In genomic region chr5:81021006-81021320, GRCm38 (mm10) we compare ENCODE assay signal across 8 mouse cellular contexts. TPM values are rescaled to one million over a fixed set of nuclear protein-coding genes. Genes with fewer than 3 reads are reported as not detected.
A peak's percentile ranks its signal among the peaks of the same experiment; 100 is the strongest.
DNase-seq lines count a peak whose midpoint lies in the region; ATAC-seq and TF ChIP-seq lines count a peak whose summit lies in the region.

No protein-coding gene starts in this region.

- no peak for TF ChIP-seq EP300 in ES-Bruce4 (IDR thresholded peaks at IDR 0.05; ENCODE audit: insufficient read depth, low read depth, low read length)

- WGBS in heart, embryonic 10.5 days = under 1% methylated on average over 6 of the region's 6 CpGs
- 0% methylated on average over 6 of the region's 6 CpGs for WGBS in hindbrain, embryonic 10.5 days

- H3K4me1 ChIP-seq in heart, embryonic 10.5 days = peaks cover 16% of the 10 kb centered on the region
- H3K4me1 ChIP-seq in ES-Bruce4 (ENCODE audit: control insufficient read depth, insufficient read depth, low read length) = no peaks in the 10 kb centered on the region
- peaks cover 32% of the 10 kb centered on the region for H3K4me1 ChIP-seq in hindbrain, embryonic 10.5 days (replicated peaks)

- peaks cover 5% of the 10 kb centered on the region; the same call in 1 of the 2 replicates for H3K27me3 ChIP-seq in heart, embryonic 10.5 days (ENCODE audit: insufficient read depth, poor library complexity, severe bottlenecking)
- H3K27me3 ChIP-seq in ES-Bruce4 (ENCODE audit: control insufficient read depth, insufficient read depth, low read length, poor library complexity, severe bottlenecking) = peaks cover 18% of the 10 kb centered on the region
- H3K27me3 ChIP-seq in hindbrain, embryonic 10.5 days (ENCODE audit: insufficient read depth, poor library complexity, severe bottlenecking) = no peaks in the 10 kb centered on the region; the same call in 1 of the 2 replicates

- intact Hi-C loops in heart, postnatal 14 days (cut with DNase I) = no loop called here

- H3K4me3 ChIP-seq in heart, embryonic 10.5 days = peak overlapping the region; percentile 83
- peak overlapping the region; percentile 65 for H3K4me3 ChIP-seq in ES-Bruce4 (ENCODE audit: low read depth, low read length)
- H3K4me3 ChIP-seq in hindbrain, embryonic 10.5 days = peak overlapping the region; percentile 81

- no peak overlapping the region for H3K9ac ChIP-seq in ES-Bruce4 (ENCODE audit: low read depth, poor library complexity, severe bottlenecking)

- DNase-seq in heart, embryonic 10.5 days (ENCODE audit: low spot score) = no peak
- no peak for DNase-seq in heart, postnatal 14 days
- DNase-seq in hindbrain, embryonic 10.5 days (ENCODE audit: low spot score) = no peak
- DNase-seq in natural killer cell, adult 2 months (ENCODE audit: low spot score in 2 of 2) = no peak
- no peak for DNase-seq in cerebellum, adult 11 months
- DNase-seq in gastrocnemius, postnatal 10 days = no peak

- no peaks in the 10 kb centered on the region for H3K9me3 ChIP-seq in heart, embryonic 10.5 days
- no peaks in the 10 kb centered on the region for H3K9me3 ChIP-seq in ES-Bruce4 (replicated peaks; ENCODE audit: control insufficient read depth, insufficient read depth, low read length, poor library complexity, severe bottlenecking)
- H3K9me3 ChIP-seq in hindbrain, embryonic 10.5 days = no peaks in the 10 kb centered on the region

- no peak for TF ChIP-seq POLR2A in ES-Bruce4 (IDR thresholded peaks at IDR 0.05; ENCODE audit: insufficient read depth, low read length)

- 0 out of 2 replicates have a peak, but pooled peaks have one; percentile 3 for ATAC-seq in megakaryocyte, adult 5-6 weeks (ENCODE audit: poor library complexity, severe bottlenecking)

- peak overlapping the region; percentile 92; the same call in 1 of the 2 replicates for H3K27ac ChIP-seq in heart, embryonic 10.5 days
- H3K27ac ChIP-seq in ES-Bruce4 (ENCODE audit: insufficient read depth, low read length) = no peak overlapping the region
- H3K27ac ChIP-seq in hindbrain, embryonic 10.5 days = peak overlapping the region; percentile 99

- TF ChIP-seq CTCF in ES-Bruce4 (IDR thresholded peaks at IDR 0.05; ENCODE audit: low read depth, low read length) = no peak

- no peaks in the 10 kb centered on the region for H3K36me3 ChIP-seq in heart, embryonic 10.5 days
- H3K36me3 ChIP-seq in ES-Bruce4 (ENCODE audit: control insufficient read depth, insufficient read depth, low read length, poor library complexity, severe bottlenecking) = no peaks in the 10 kb centered on the region
- H3K36me3 ChIP-seq in hindbrain, embryonic 10.5 days = no peaks in the 10 kb centered on the region

RNA-seq across cellular contexts. Expression of gene Adgrl3, which starts 1.0 kb away (rescaled TPM):
- 5.8 and 9.0 TPM in 2 replicates for polyA plus RNA-seq in heart, embryonic 10.5 days (2016; fragmentation: Nextera tagmentation; extraction: Ambion mirVana)
- total RNA-seq in heart, postnatal 14 days (2021) = 1 to 10 TPM; 6.5 to 6.8 TPM
- polyA plus RNA-seq in ES-Bruce4 (2011; ENCODE audit: insufficient read depth, insufficient read length, low read depth, missing spikeins) = 0.36 and 1.7 TPM in 2 replicates
- polyA plus RNA-seq in hindbrain, embryonic 10.5 days (2016; fragmentation: Nextera tagmentation; extraction: Ambion mirVana) = 16.0 and 23.3 TPM in 2 replicates
- total RNA-seq in megakaryocyte, adult 5-6 weeks (2015) = 0.09 TPM in 1 of 2 replicates, not detected in the other
- 0.04 and 0.15 TPM in 2 replicates for total RNA-seq in megakaryocyte, adult 5-6 weeks (2017)
- total RNA-seq in gastrocnemius, postnatal 10 days (2021) = 1 to 10 TPM; 7.3 to 9.7 TPM

Comparison
In these comparisons a context has a peak if more than half of its experiments do, and no peak if none do; other contexts are left out.
1. RNA of gene Adgrl3, which starts 1.0 kb away (total RNA-seq): 7.3 to 9.7 TPM in gastrocnemius, postnatal 10 days and 6.5 to 6.8 TPM in heart, postnatal 14 days; 0.04 to 0.15 TPM in megakaryocyte, adult 5-6 weeks; every median in the first group is over 4 times any median in the second.
2. Peak in every context shown above with its lines, with median percentiles within 50 percentile points of each other: H3K4me3 ChIP-seq.